Mouse (Mus musculus): ENCODE data around the gene Clec9a. TPM values are rescaled to one million over a fixed set of nuclear protein-coding genes. Genes with fewer than 3 reads are reported as not detected.

The Clec9a gene
- total and polyA plus RNA-seq, 3 experiments = not detected

DNA sequence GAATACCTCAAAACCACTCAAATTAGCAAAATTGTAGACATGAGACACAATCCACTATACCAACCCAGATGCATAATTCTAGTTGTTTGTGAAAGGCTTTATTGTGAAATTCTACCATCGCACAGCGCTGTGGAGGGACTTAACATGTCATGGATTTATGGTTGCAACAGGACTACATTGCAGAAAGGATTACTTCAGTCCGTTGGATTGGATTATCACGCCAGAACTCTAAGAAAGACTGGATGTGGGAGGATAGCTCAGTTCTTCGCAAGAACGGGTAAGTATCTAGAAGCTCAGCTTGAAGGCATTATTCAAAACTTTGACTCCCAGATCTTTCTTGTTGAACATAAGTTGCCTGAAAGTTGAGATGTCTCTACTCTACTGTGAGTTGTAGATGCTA lies 5.3 kb upstream of the Clec9a start:
- Histone ChIP-seq H3K79me2 (ENCODE audit: control insufficient read depth, insufficient read depth, low read length, poor library complexity) (no peaks in the 10 kb centered on the region), H3K4me1 (ENCODE audit: control insufficient read depth in 1 of 2, insufficient read depth in 2 of 2, low read length in 2 of 2) (no peaks in the 10 kb centered on the region), H3K4me3 (ENCODE audit: control insufficient read depth in 1 of 2, insufficient read depth in 1 of 2, low read depth in 2 of 2, low read length in 2 of 2) (no peak overlapping the region), H3K27me3 (ENCODE audit: control insufficient read depth in 1 of 2, insufficient read depth in 2 of 2, low read length in 2 of 2) (no peaks in the 10 kb centered on the region; a peak in 1 of 4 replicates), H3K9ac (ENCODE audit: control insufficient read depth, low read depth, low read length, poor library complexity, severe bottlenecking) (no peak overlapping the region), H3K36me3 (ENCODE audit: control insufficient read depth in 1 of 2, insufficient read depth in 2 of 2, low read length in 2 of 2) (peaks cover 0 to 2% of the 10 kb centered on the region in 2 experiments; a peak in 2 of 4 replicates), H3K9me3 (replicated peaks; ENCODE audit: insufficient read depth, low read length) (no peaks in the 10 kb centered on the region), H3K27ac (ENCODE audit: control insufficient read depth, low read depth, low read length) (no peak overlapping the region)
- DNase-seq (ENCODE audit: low read depth, low spot score) = no peak
- TF ChIP-seq ZNF384 (IDR thresholded peaks at IDR 0.05; ENCODE audit: low read depth, low read length) (no peak), ELF1 (IDR thresholded peaks at IDR 0.05; ENCODE audit: low read depth, low read length) (no peak), EP300 (IDR thresholded peaks at IDR 0.05; ENCODE audit: low read depth in 1 of 2, low read length in 2 of 2) (no peak), CTCF (IDR thresholded peaks at IDR 0.05 in 2 of 3, conservative IDR thresholded peaks at IDR 0.05 in 1 of 3; ENCODE audit: control insufficient read depth in 1 of 3, insufficient read depth in 1 of 3, low read depth in 2 of 3, low read length in 3 of 3, poor library complexity in 1 of 3, severe bottlenecking in 1 of 3) (no peak), USF2 (IDR thresholded peaks at IDR 0.05; ENCODE audit: borderline replicate concordance in 1 of 2, insufficient read depth in 1 of 2, low read depth in 1 of 2, low read length in 2 of 2) (no peak), JUND (IDR thresholded peaks at IDR 0.05; ENCODE audit: low read depth, low read length) (no peak), MXI1 (IDR thresholded peaks at IDR 0.05; ENCODE audit: low read depth, low read length) (no peak), MEF2A (IDR thresholded peaks at IDR 0.05; ENCODE audit: extremely low read depth, insufficient replicate concordance, low read depth, low read length, poor library complexity, severe bottlenecking) (no peak), SIN3A (IDR thresholded peaks at IDR 0.05; ENCODE audit: low read length) (no peak), ZC3H11A (IDR thresholded peaks at IDR 0.05; ENCODE audit: low read depth, low read length) (no peak), KAT2A (conservative IDR thresholded peaks at IDR 0.05; ENCODE audit: low read depth, low read length) (no peak), RCOR1 (IDR thresholded peaks at IDR 0.05; ENCODE audit: low read depth, low read length) (no peak), UBTF (IDR thresholded peaks at IDR 0.05; ENCODE audit: borderline replicate concordance, insufficient read depth, low read depth, low read length) (no peak), ETS1 (IDR thresholded peaks at IDR 0.05; ENCODE audit: low read depth, low read length) (no peak), MAFK (IDR thresholded peaks at IDR 0.05; ENCODE audit: borderline replicate concordance, low read depth, low read length) (no peak), CHD1 (IDR thresholded peaks at IDR 0.05; ENCODE audit: low read depth, low read length) (no peak), E2F4 (IDR thresholded peaks at IDR 0.05; ENCODE audit: borderline replicate concordance, low read depth, low read length) (no peak), MAX (IDR thresholded peaks at IDR 0.05; ENCODE audit: low read length) (no peak), GABPA (IDR thresholded peaks at IDR 0.05; ENCODE audit: low read depth, low read length) (no peak), MYB (IDR thresholded peaks at IDR 0.05; ENCODE audit: low read depth, low read length) (no peak)

DNA sequence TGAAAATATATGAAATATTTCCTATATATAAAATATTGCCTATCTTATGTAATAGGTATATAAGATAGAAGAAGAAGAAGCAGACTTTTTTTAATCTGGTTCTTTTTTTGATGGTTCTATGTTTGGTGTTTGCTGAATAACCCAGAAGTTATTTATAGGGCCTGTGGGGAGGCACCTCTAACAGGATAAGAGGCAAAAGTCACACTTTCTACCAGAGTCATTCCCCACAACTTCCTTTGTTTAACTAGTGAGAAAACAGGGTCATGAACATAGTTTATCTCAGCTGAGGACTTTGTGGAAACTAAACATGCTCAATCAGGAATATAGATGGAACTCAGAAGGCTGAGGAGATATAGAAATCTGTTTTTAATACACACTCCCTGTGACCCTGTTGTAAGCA lies 2.7 kb upstream of the Clec9a start:
- Histone ChIP-seq H3K27ac (ENCODE audit: control insufficient read depth, low read depth, low read length) (no peak overlapping the region), H3K9ac (ENCODE audit: control insufficient read depth, low read depth, low read length, poor library complexity, severe bottlenecking) (no peak overlapping the region), H3K36me3 (ENCODE audit: control insufficient read depth in 1 of 2, insufficient read depth in 2 of 2, low read length in 2 of 2) (peaks cover 0 to 2% of the 10 kb centered on the region in 2 experiments; a peak in 2 of 4 replicates), H3K9me3 (replicated peaks; ENCODE audit: insufficient read depth, low read length) (no peaks in the 10 kb centered on the region), H3K4me1 (ENCODE audit: control insufficient read depth in 1 of 2, insufficient read depth in 2 of 2, low read length in 2 of 2) (no peaks in the 10 kb centered on the region), H3K4me3 (ENCODE audit: control insufficient read depth in 1 of 2, insufficient read depth in 1 of 2, low read depth in 2 of 2, low read length in 2 of 2) (no peak overlapping the region), H3K79me2 (ENCODE audit: control insufficient read depth, insufficient read depth, low read length, poor library complexity) (no peaks in the 10 kb centered on the region), H3K27me3 (ENCODE audit: control insufficient read depth in 1 of 2, insufficient read depth in 2 of 2, low read length in 2 of 2) (no peaks in the 10 kb centered on the region; a peak in 1 of 4 replicates)
- no peak for DNase-seq (ENCODE audit: low read depth, low spot score)
- TF ChIP-seq CTCF (IDR thresholded peaks at IDR 0.05 in 2 of 3, conservative IDR thresholded peaks at IDR 0.05 in 1 of 3; ENCODE audit: control insufficient read depth in 1 of 3, insufficient read depth in 1 of 3, low read depth in 2 of 3, low read length in 3 of 3, poor library complexity in 1 of 3, severe bottlenecking in 1 of 3) (no peak), ETS1 (IDR thresholded peaks at IDR 0.05; ENCODE audit: low read depth, low read length) (no peak), POLR2AphosphoS2 (IDR thresholded peaks at IDR 0.05; ENCODE audit: low read length) (no peak), RCOR1 (IDR thresholded peaks at IDR 0.05; ENCODE audit: low read depth, low read length) (no peak), BHLHE40 (IDR thresholded peaks at IDR 0.05; ENCODE audit: borderline replicate concordance, low read depth, low read length) (no peak), GABPA (IDR thresholded peaks at IDR 0.05; ENCODE audit: low read depth, low read length) (no peak), TCF12 (IDR thresholded peaks at IDR 0.05; ENCODE audit: low read depth, low read length) (no peak), JUND (IDR thresholded peaks at IDR 0.05; ENCODE audit: low read depth, low read length) (no peak), GATA1 (IDR thresholded peaks at IDR 0.05; ENCODE audit: low read depth, low read length) (no peak), E2F4 (IDR thresholded peaks at IDR 0.05; ENCODE audit: borderline replicate concordance, low read depth, low read length) (no peak), ZC3H11A (IDR thresholded peaks at IDR 0.05; ENCODE audit: low read depth, low read length) (no peak), MAX (IDR thresholded peaks at IDR 0.05; ENCODE audit: low read length) (no peak), EP300 (IDR thresholded peaks at IDR 0.05; ENCODE audit: low read depth in 1 of 2, low read length in 2 of 2) (no peak), UBTF (IDR thresholded peaks at IDR 0.05; ENCODE audit: borderline replicate concordance, insufficient read depth, low read depth, low read length) (no peak), NELFE (IDR thresholded peaks at IDR 0.05; ENCODE audit: low read depth, low read length) (no peak)
